Mouse (Mus musculus): Measurements from ENCODE around the gene Apc2.

GRCm38 (mm10) chr10:80297526-80298133 is 1.9 kb downstream of the Apc2 start:
- TF ChIP-seq NANOG (IDR thresholded peaks at IDR 0.05; ENCODE audit: borderline replicate concordance, low read length), result no peak
- no peak for TF ChIP-seq CTCF (conservative IDR thresholded peaks at IDR 0.05; ENCODE audit: low read length)

Data from E14TG2a.4 (cell line).